Mouse (Mus musculus) MEL (cell line): ENCODE measurements at regions not wholly inside any gene's neighbourhood (a gene's known extent, or its start where the extent isn't known, plus 50 kb on each side); places are given as distances from the start of the nearest gene placed in this dataset.

ENCODE experiments used
- CTCF ChIP-seq, 3 experiments: IDR thresholded peaks in 2 of 3; conservative IDR thresholded peaks in 1 of 3; 2 replicates each; pipeline ENCODE4 v1.5.1; 2011 to 2012; ENCODE audit warnings: low read length in 3 of 3, low read depth in 2 of 3, mild to moderate bottlenecking in 2 of 3, improper control_type of control experiment in 1 of 3, inconsistent platforms in 1 of 3, mixed read lengths in 1 of 3, moderate library complexity in 1 of 3; ENCODE audit not compliant: control insufficient read depth in 1 of 3, insufficient read depth in 1 of 3, poor library complexity in 1 of 3, severe bottlenecking in 1 of 3
- EP300 ChIP-seq, 2 experiments: IDR thresholded peaks; 2 replicates each; pipeline ENCODE4 v1.6.1; 2011; ENCODE audit warnings: improper control_type of control experiment in 2 of 2, low read length in 2 of 2, low read depth in 1 of 2, mild to moderate bottlenecking in 1 of 2
- ETS1 ChIP-seq: IDR thresholded peaks from 2 replicates; pipeline ENCODE4 v1.6.1; 2012; ENCODE audit warnings: low read depth, mild to moderate bottlenecking, inconsistent platforms, low read length, improper control_type of control experiment, moderate library complexity
- GATA1 ChIP-seq: IDR thresholded peaks from 2 replicates; pipeline ENCODE4 v1.6.1; 2011; ENCODE audit warnings: low read depth, low read length, improper control_type of control experiment
- NELFE ChIP-seq: IDR thresholded peaks from 2 replicates; pipeline ENCODE4 v1.6.1; 2011; ENCODE audit warnings: low read depth, low read length, improper control_type of control experiment
- USF1 ChIP-seq: IDR thresholded peaks from 2 replicates; pipeline ENCODE4 v1.6.1; 2014; ENCODE audit warnings: low read depth, mild to moderate bottlenecking, inconsistent platforms, low read length, improper control_type of control experiment, moderate library complexity
- ZNF384 ChIP-seq: IDR thresholded peaks from 2 replicates; pipeline ENCODE4 v1.6.1; 2012; ENCODE audit warnings: low read depth, mild to moderate bottlenecking, inconsistent platforms, low read length, improper control_type of control experiment

GRCm38 (mm10) chr14:17054381-17054780, 235.4 kb upstream of the Rarb start:
- TF ChIP-seq NELFE: no peak
- no peak for TF ChIP-seq USF1
- no peak for TF ChIP-seq GATA1
- TF ChIP-seq ZNF384: no peak
- no peak for TF ChIP-seq CTCF (IDR thresholded peaks at IDR 0.05 in 2 of 3, conservative IDR thresholded peaks at IDR 0.05 in 1 of 3; ENCODE audit: control insufficient read depth in 1 of 3, insufficient read depth in 1 of 3, low read depth in 2 of 3, low read length in 3 of 3, poor library complexity in 1 of 3, severe bottlenecking in 1 of 3)
- no peak for TF ChIP-seq ETS1
- no peak for TF ChIP-seq EP300 (IDR thresholded peaks at IDR 0.05; ENCODE audit: low read depth in 1 of 2, low read length in 2 of 2)
